Mouse (Mus musculus) frontal cortex, adult (tissue): Measurements from ENCODE around the gene Stk16.
"Not testable (repeated sequence)": the region's sequence is repeated elsewhere in the genome, so short reads cannot be mapped to it uniquely, and the experiment has no call there.

Experiments used
- ATAC-seq: cut with Nextera tagmentation; 2 replicates; pipeline ENCODE4 v1.9.2; 2017; ENCODE audit warnings: mild to moderate bottlenecking, moderate library complexity, mixed read lengths; ENCODE audit not compliant: low TSS enrichment

The Stk16 gene

GRCm38 (mm10) chr1:75212542-75212941 lies 1.9 kb downstream of the Stk16 start:
- no peak for ATAC-seq

GRCm38 (mm10) chr1:75213096-75213495 lies 2.5 kb downstream of the Stk16 start:
- no peak for ATAC-seq

GRCm38 (mm10) chr1:75214442-75214841 lies 3.8 kb downstream of the Stk16 start:
- ATAC-seq = no peak

- ATAC-seq = no peak
Observed at GRCm38 (mm10) chr1:75214886-75215285, 4.2 kb downstream of the Stk16 start.

GRCm38 (mm10) chr1:75215785-75216184 lies 5.1 kb downstream of the Stk16 start:
- ATAC-seq = no peak

DNA sequence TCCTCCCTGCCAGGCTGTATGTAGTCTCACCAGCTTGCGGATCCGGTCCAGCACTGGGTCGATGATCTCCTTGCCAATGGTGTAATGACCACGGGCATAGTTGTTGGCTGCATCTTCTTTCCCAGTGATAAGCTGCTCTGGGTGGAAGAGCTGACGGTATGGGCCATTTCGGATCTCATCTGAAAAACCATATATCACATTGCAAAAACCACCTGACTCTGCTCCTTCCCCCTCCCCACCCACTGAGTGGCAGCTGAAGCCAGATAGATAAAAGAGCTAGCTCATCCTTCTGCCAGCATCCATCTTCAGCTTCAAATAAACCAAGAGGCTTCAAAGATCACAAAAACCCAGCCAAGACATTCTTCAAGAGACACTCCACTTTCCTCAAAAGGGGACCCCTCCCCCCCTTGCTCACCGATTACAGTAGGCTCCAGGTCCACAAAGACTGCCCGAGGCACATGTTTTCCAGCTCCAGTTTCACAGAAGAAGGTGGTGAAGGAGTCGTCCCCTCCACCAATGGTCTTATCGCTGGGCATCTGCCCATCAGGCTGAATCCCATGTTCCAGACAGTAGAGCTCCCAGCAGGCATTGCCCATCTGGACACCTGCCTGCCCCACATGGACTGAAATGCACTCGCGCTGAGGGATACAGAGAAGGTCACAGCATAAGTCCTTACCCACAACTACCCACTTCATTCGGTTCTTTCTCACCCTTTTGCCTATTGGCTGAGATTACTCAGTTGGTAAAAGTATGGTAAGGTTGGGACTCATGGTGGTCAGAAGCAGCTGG lies 6.4 kb downstream of the Stk16 start:
- no peak for ATAC-seq

DNA sequence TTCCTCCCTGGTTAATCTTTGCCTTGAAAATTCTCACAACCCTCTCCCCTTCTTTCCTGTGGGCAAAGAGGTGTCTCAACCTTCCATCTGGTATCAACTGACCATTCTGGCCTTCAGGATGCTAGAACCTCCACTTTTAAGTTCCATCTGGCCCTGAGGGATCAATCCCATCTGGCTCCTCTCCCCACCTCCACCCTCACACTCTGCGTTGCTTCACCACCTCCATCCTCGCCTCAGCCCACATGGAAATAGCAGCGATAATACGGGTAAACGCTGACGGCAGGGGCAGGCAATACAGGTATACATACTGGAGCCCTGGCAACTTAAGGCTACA lies 7.2 kb downstream of the Stk16 start:
- peak; percentile 8; the same call in 1 of the 2 replicates for ATAC-seq

- peak; percentile 50 for ATAC-seq
Observed at GRCm38 (mm10) chr1:75218227-75219001, 7.8 kb downstream of the Stk16 start.

GRCm38 (mm10) chr1:75219078-75219477 lies 8.4 kb downstream of the Stk16 start:
- ATAC-seq = peak; percentile 77

- peak; percentile 28 for ATAC-seq
Observed at GRCm38 (mm10) chr1:75219531-75219930, 8.9 kb downstream of the Stk16 start, which contains the start of gene Tuba4a. Gene Tuba4a, minus strand, starts transcription at chr1:75219865.

- ATAC-seq = no peak
Observed at GRCm38 (mm10) chr1:75221538-75221937, 10.9 kb downstream of the Stk16 start.

- no peak for ATAC-seq
Observed at GRCm38 (mm10) chr1:75222926-75223325, 12.3 kb downstream of the Stk16 start.

- no peak for ATAC-seq
Observed at GRCm38 (mm10) chr1:75223532-75223931, 12.9 kb downstream of the Stk16 start.

GRCm38 (mm10) chr1:75225473-75225872 lies 14.8 kb downstream of the Stk16 start:
- no peak for ATAC-seq

DNA sequence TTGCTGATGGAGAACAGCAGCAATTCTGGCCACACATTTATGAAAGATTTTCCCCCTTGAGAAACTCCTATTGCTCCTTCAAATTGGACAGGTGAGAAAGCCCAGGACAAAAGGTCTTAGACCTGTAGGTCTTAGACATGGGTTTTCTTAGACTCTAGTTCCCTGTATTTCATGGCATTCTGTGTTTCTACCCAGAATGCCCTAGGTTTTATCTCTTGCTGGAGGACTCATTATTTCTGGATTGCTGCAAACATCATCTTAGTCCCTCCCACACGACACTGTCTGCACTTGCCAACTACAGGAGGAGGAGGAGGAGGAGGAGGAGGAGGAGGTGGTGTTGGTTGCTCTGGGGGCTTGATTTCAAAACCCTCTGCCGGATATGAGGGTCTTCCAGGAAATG lies 15.5 kb downstream of the Stk16 start:
- ATAC-seq = no peak

DNA sequence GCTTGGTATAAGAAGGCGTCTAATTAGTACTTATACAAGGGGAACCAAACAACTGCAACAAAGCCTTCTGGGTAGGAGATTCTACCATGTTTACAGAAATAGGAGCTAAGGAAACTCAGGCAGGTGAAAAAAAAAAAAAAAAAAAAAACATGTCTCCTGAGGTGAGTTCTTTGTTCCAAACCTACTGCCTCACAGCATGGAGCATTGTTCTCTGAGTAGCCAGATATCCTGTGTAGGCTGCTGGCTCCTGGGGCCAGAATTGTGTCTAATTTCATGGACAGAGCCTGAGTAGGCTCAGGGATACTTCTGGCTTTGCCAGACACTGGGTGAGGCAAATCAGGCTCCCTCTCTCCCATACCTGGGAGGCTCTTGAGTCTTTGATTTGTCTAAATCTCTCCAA lies 17.0 kb downstream of the Stk16 start:
- no peak for ATAC-seq

DNA sequence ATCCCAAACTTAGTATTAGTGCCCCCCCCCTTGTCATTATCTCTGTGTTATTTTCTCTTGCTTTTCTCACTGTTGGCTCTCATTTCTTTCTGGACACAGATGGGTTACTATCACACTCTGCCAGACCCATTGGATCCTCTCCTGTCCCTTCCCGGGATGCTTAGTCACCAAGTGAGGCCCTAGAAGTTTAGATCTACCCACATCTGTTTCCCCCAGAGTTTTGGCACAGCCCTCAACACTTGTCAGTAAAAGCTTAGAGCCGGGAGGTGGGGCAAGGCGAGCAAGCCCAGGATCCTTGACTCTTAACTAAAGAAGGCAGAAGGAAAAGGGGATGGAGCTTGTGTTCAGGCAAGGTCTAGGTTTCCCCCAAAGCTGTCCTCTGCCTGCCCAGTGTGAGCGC lies 18.5 kb downstream of the Stk16 start:
- ATAC-seq = no peak

DNA sequence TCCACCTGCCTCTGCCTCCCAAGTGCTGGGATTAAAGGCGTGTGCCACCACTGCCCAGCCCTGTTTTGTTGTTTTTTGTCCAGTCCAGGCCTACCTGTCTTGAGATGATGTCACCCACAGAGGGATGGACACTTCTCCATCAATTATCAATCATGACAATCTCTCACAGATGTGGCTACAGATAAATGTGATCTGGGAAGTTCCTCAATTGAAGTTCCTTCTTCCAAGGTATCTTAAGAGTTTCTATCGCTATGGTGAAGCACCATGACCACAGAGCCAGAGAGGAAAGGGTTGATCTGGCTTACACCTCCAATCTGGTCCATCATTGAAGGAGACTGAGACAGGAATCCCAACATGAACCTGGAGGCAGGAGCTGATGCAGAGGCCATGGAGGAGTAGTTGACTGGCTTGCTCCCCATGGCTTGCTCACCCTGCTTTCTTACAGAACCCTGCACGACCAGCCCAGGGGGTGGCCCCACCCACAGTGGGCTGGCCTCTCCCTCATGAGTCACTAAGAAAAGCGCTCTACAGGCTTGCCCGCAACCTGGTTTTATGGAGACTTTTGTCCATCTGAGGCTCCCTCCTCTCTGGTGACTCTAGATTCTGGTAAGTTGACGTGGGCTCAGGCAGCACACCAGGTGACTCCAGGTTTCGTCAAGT lies 19.8 kb downstream of the Stk16 start:
- ATAC-seq = no peak

GRCm38 (mm10) chr1:75231224-75231623 lies 20.6 kb downstream of the Stk16 start:
- no peak; the same call in 1 of the 2 replicates for ATAC-seq

DNA sequence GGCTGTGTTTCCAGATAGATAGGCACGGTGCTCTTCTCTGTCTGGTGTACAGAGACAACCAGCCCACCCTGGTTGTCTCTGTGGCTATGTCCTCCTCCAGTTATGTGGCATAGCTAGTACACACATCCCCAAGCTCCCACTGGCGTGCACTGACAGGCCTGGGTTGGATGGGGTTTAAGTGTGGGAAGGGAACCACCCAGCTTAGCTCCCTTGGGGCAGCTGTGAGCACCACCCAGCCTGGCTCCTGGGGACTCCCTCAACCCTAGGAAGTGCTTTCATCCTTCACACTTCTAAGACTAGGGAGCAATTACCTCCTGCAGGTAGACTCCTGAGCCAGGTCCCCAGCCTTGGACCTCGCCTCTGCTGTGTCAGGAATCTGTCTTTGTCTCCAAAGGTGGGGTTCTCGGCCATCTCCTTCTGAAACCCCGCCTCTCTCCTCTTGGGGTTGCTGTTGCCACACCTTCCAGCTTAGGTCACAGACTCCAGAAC lies 21.1 kb downstream of the Stk16 start, which contains the start of gene A630095N17Rik:
TSS of gene A630095N17Rik (minus strand) at position 439 of the 489 bp plus-strand sequence.
- ATAC-seq = no peak

DNA sequence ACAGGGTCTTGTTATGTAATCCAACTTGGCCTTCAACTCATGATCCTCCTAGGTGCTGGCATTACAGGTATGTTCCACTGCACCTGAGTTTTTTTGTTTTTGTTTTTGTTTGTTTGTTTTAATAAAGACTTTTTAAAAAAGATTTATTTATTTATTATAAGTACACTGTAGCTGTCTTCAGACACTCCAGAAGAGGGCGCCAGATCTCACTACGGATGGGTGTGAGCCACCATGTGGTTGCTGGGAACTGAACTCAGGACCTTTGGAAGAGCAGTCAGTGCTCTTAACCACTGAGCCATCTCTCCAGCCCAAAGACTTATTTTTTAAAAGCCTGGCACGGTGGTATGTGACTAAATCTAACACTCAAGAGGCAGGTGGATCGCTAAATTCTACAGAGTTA lies 21.9 kb downstream of the Stk16 start:
- ATAC-seq = not testable (repeated sequence)

- peak; percentile 45 for ATAC-seq
Observed at GRCm38 (mm10) chr1:75234606-75235005, 24.0 kb downstream of the Stk16 start.
